ENCODE assay signal across 23 mouse cellular contexts in genomic region chr2:13776453-13776852, GRCm38 (mm10). TPM values are rescaled to one million over a fixed set of nuclear protein-coding genes. Genes with fewer than 3 reads are reported as not detected.
DNase-seq lines count a peak whose midpoint lies in the region; ATAC-seq and TF ChIP-seq lines count a peak whose summit lies in the region.
"Had no signal": no experiment of that assay in that cellular context is flagged by ENCODE, and none has a peak within 500 bp of the region (broad histone marks: within the 10 kb centered on the region; RNA-seq: fewer than 3 reads in every experiment).

No protein-coding gene starts in this region.

- H3K4me2 ChIP-seq in hindbrain, postnatal 0 days (ENCODE audit: low read depth, low read length), result no peak overlapping the region
- H3K4me2 ChIP-seq in hindbrain, embryonic 16.5 days (ENCODE audit: low read length), result no peak overlapping the region
- H3K4me2 ChIP-seq: embryonic facial prominence, embryonic 12.5 days; heart, embryonic 13.5 days; liver, embryonic 13.5 days; midbrain, embryonic 13.5 days; neural tube, embryonic 13.5 days had no signal

- no peak for TF ChIP-seq POLR2A in spleen, adult 2 months (IDR thresholded peaks at IDR 0.05; ENCODE audit: low read depth, low read length)

- no peak for ATAC-seq in hindbrain, postnatal 0 days
- no peak for ATAC-seq in hindbrain, embryonic 16.5 days
- ATAC-seq in common myeloid progenitor, adult 5-6 weeks (replicated peaks; ENCODE audit: low read depth, poor library complexity, severe bottlenecking), result 0 out of 2 replicates have a peak, but pooled peaks have one; percentile 50
- ATAC-seq: midbrain, embryonic 13.5 days had no signal

- peak; percentile 32; the same call in 1 of the 2 replicates for TF ChIP-seq CTCF in hindbrain, postnatal 0 days (IDR thresholded peaks at IDR 0.05; ENCODE audit: low read depth)
- TF ChIP-seq CTCF in spleen, adult 2 months (IDR thresholded peaks at IDR 0.05; ENCODE audit: extremely low read depth, insufficient read depth, insufficient read length, insufficient replicate concordance), result peak; percentile 15; the same call in 1 of the 2 replicates

- H3K9me3 ChIP-seq in hindbrain, postnatal 0 days (ENCODE audit: low read length), result no peaks in the 10 kb centered on the region
- H3K9me3 ChIP-seq in hindbrain, embryonic 16.5 days (ENCODE audit: control insufficient read depth, low read length), result no peaks in the 10 kb centered on the region
- H3K9me3 ChIP-seq: embryonic facial prominence, embryonic 12.5 days; heart, embryonic 13.5 days; liver, embryonic 13.5 days; midbrain, embryonic 13.5 days; neural tube, embryonic 13.5 days had no signal

- no peaks in the 10 kb centered on the region for H3K36me3 ChIP-seq in hindbrain, postnatal 0 days (ENCODE audit: insufficient read depth, low read length)
- no peaks in the 10 kb centered on the region for H3K36me3 ChIP-seq in hindbrain, embryonic 16.5 days (ENCODE audit: control insufficient read depth, insufficient read depth, low read length)
- no peaks in the 10 kb centered on the region for H3K36me3 ChIP-seq in spleen, adult 2 months (ENCODE audit: control insufficient read depth, insufficient read depth, low read length)
- H3K36me3 ChIP-seq: embryonic facial prominence, embryonic 12.5 days; heart, embryonic 13.5 days; liver, embryonic 13.5 days; midbrain, embryonic 13.5 days; neural tube, embryonic 13.5 days had no signal

- H3K27ac ChIP-seq in hindbrain, postnatal 0 days, result no peak overlapping the region
- H3K27ac ChIP-seq in hindbrain, embryonic 16.5 days (ENCODE audit: low read depth, low read length), result no peak overlapping the region
- no peak overlapping the region for H3K27ac ChIP-seq in spleen, adult 2 months (ENCODE audit: insufficient read depth, low read length)
- H3K27ac ChIP-seq: embryonic facial prominence, embryonic 12.5 days; heart, embryonic 13.5 days; liver, embryonic 13.5 days; midbrain, embryonic 13.5 days; neural tube, embryonic 13.5 days had no signal

- H3K27me3 ChIP-seq in hindbrain, postnatal 0 days (ENCODE audit: insufficient read depth, low read length), result no peaks in the 10 kb centered on the region
- no peaks in the 10 kb centered on the region for H3K27me3 ChIP-seq in hindbrain, embryonic 16.5 days (replicated peaks; ENCODE audit: control insufficient read depth, insufficient read depth, low read length)
- no peaks in the 10 kb centered on the region for H3K27me3 ChIP-seq in spleen, adult 2 months (ENCODE audit: control insufficient read depth, insufficient read depth, low read length)
- H3K27me3 ChIP-seq: embryonic facial prominence, embryonic 12.5 days; heart, embryonic 13.5 days; liver, embryonic 13.5 days; midbrain, embryonic 13.5 days; neural tube, embryonic 13.5 days had no signal

- no peaks in the 10 kb centered on the region for H3K4me1 ChIP-seq in hindbrain, postnatal 0 days (ENCODE audit: insufficient read depth, low read length)
- H3K4me1 ChIP-seq in hindbrain, embryonic 16.5 days (ENCODE audit: control insufficient read depth, insufficient read depth, low read depth, low read length), result no peaks in the 10 kb centered on the region
- peaks cover 5% of the 10 kb centered on the region; the same call in 1 of the 2 replicates for H3K4me1 ChIP-seq in spleen, adult 2 months (ENCODE audit: control insufficient read depth, insufficient read depth, insufficient read length)
- H3K4me1 ChIP-seq: embryonic facial prominence, embryonic 12.5 days; heart, embryonic 13.5 days; liver, embryonic 13.5 days; midbrain, embryonic 13.5 days; neural tube, embryonic 13.5 days had no signal

- H3K4me3 ChIP-seq in hindbrain, postnatal 0 days (ENCODE audit: low read length), result no peak overlapping the region
- H3K4me3 ChIP-seq in hindbrain, embryonic 16.5 days (ENCODE audit: low read length), result no peak overlapping the region
- no peak overlapping the region for H3K4me3 ChIP-seq in spleen, adult 2 months (ENCODE audit: extremely low read depth, insufficient read depth, insufficient read length)
- H3K4me3 ChIP-seq: embryonic facial prominence, embryonic 12.5 days; heart, embryonic 13.5 days; liver, embryonic 13.5 days; midbrain, embryonic 13.5 days; myocyte; neural tube, embryonic 13.5 days had no signal

- no peak overlapping the region for H3K9ac ChIP-seq in hindbrain, postnatal 0 days (replicated peaks; ENCODE audit: low read length)
- H3K9ac ChIP-seq in hindbrain, embryonic 16.5 days (ENCODE audit: low read depth, low read length), result no peak overlapping the region
- H3K9ac ChIP-seq: embryonic facial prominence, embryonic 12.5 days; heart, embryonic 13.5 days; liver, embryonic 13.5 days; midbrain, embryonic 13.5 days; neural tube, embryonic 13.5 days had no signal

- WGBS in hindbrain, postnatal 0 days, result 85% methylated on average over 1 of the region's 1 CpGs
- WGBS in hindbrain, embryonic 16.5 days, result 89% methylated on average over 1 of the region's 1 CpGs
- WGBS in spleen, adult 2 months, result 74% methylated on average over 1 of the region's 1 CpGs

- DNase-seq in hindbrain, postnatal 0 days (ENCODE audit: low spot score), result no peak
- no peak for DNase-seq in spleen, adult 2 months (ENCODE audit: low read depth in 1 of 2, low spot score in 2 of 2)
- DNase-seq in spleen, postnatal 4 days (ENCODE audit: low spot score in 2 of 2), result no peak
- DNase-seq in frontal cortex, postnatal 36 days (ENCODE audit: low spot score in 2 of 2), result no peak
- DNase-seq in kidney, adult 8-10 months, result no peak
- DNase-seq: adrenal gland, adult 8-10 months; cerebellum, adult 18-20 months; cerebellum, postnatal 14 days; heart, postnatal 14 days; kidney, adult 9 months; kidney, postnatal 36 days; layer of hippocampus, adult 9-11 months; liver, embryonic 13.5 days; lung, adult 2 months; lung, postnatal 14 days; right cerebral cortex, adult 18-20 months had no signal

RNA-seq across cellular contexts. Expression of gene St8sia6, which starts 17.4 kb away (rescaled TPM):
- 2.6 and 4.3 TPM in 2 replicates for total RNA-seq in hindbrain, postnatal 0 days (2014; rRNA removed)
- polyA plus RNA-seq in hindbrain, postnatal 0 days (2015; fragmentation: Nextera tagmentation; extraction: Ambion mirVana), result 2.5 and 3.1 TPM in 2 replicates
- polyA plus RNA-seq in hindbrain, embryonic 16.5 days (2015; fragmentation: Nextera tagmentation; extraction: Ambion mirVana), result 2.9 and 3.0 TPM in 2 replicates
- polyA plus RNA-seq in spleen, adult 2 months (2012; rRNA removed), result 2.0 and 3.3 TPM in 2 replicates
- total RNA-seq in common myeloid progenitor, adult 5-6 weeks (2017), result 11.3 and 13.1 TPM in 2 replicates
- polyA plus RNA-seq: liver, embryonic 13.5 days had no signal
